Comparison of ENCODE assay signal across 28 mouse cellular contexts in genomic region chr2:5529992-5530391, GRCm38 (mm10).
DNase-seq lines count a peak whose midpoint lies in the region; ATAC-seq and TF ChIP-seq lines count a peak whose summit lies in the region.
"Had no signal": no experiment of that assay in that cellular context is flagged by ENCODE, and none has a peak within 500 bp of the region (broad histone marks: within the 10 kb centered on the region; RNA-seq: fewer than 3 reads in every experiment).

No protein-coding gene starts in this region.

- no peak overlapping the region for H3K9ac ChIP-seq in hindbrain, postnatal 0 days (replicated peaks; ENCODE audit: low read length)
- no peak overlapping the region for H3K9ac ChIP-seq in hindbrain, embryonic 11.5 days (ENCODE audit: low read depth, low read length)
- H3K9ac ChIP-seq: hindbrain, embryonic 13.5 days; liver, embryonic 13.5 days; midbrain, embryonic 15.5 days had no signal

- 55% methylated on average over 2 of the region's 2 CpGs for WGBS in hindbrain, postnatal 0 days
- WGBS in hindbrain, embryonic 11.5 days = 80% methylated on average over 2 of the region's 2 CpGs

- ATAC-seq in hindbrain, postnatal 0 days = no peak
- ATAC-seq in hindbrain, embryonic 11.5 days (ENCODE audit: low FRiP score) = no peak
- ATAC-seq: lung, postnatal 0 days; midbrain, embryonic 15.5 days had no signal

- H3K4me2 ChIP-seq in hindbrain, postnatal 0 days (ENCODE audit: low read depth, low read length) = no peak overlapping the region
- no peak overlapping the region for H3K4me2 ChIP-seq in hindbrain, embryonic 11.5 days (replicated peaks; ENCODE audit: low read depth, low read length)
- H3K4me2 ChIP-seq: heart, embryonic 11.5 days; hindbrain, embryonic 13.5 days; liver, embryonic 13.5 days; midbrain, embryonic 15.5 days had no signal

- TF ChIP-seq CTCF in hindbrain, postnatal 0 days (IDR thresholded peaks at IDR 0.05; ENCODE audit: low read depth) = no peak

- H3K27me3 ChIP-seq in hindbrain, postnatal 0 days (ENCODE audit: insufficient read depth, low read length) = no peaks in the 10 kb centered on the region
- H3K27me3 ChIP-seq in hindbrain, embryonic 11.5 days (ENCODE audit: control insufficient read depth, insufficient read depth, low read length) = no peaks in the 10 kb centered on the region
- H3K27me3 ChIP-seq: CH12.LX; hindbrain, embryonic 13.5 days; liver, embryonic 13.5 days; midbrain, embryonic 15.5 days had no signal

- no peak overlapping the region for H3K4me3 ChIP-seq in hindbrain, postnatal 0 days (ENCODE audit: low read length)
- H3K4me3 ChIP-seq in hindbrain, embryonic 11.5 days (ENCODE audit: low read depth, low read length) = no peak overlapping the region
- H3K4me3 ChIP-seq: gastrocnemius, adult 2 months; hindbrain, embryonic 13.5 days; left cerebral cortex, adult 2 months; liver, embryonic 13.5 days; midbrain, embryonic 15.5 days had no signal

- no peaks in the 10 kb centered on the region for H3K36me3 ChIP-seq in hindbrain, postnatal 0 days (ENCODE audit: insufficient read depth, low read length)
- no peaks in the 10 kb centered on the region for H3K36me3 ChIP-seq in hindbrain, embryonic 11.5 days (ENCODE audit: control insufficient read depth, insufficient read depth, low read length)
- H3K36me3 ChIP-seq: hindbrain, embryonic 13.5 days; liver, embryonic 13.5 days; midbrain, embryonic 15.5 days had no signal

- H3K4me1 ChIP-seq in hindbrain, postnatal 0 days (ENCODE audit: insufficient read depth, low read length) = no peaks in the 10 kb centered on the region
- no peaks in the 10 kb centered on the region for H3K4me1 ChIP-seq in hindbrain, embryonic 11.5 days (replicated peaks; ENCODE audit: control insufficient read depth, insufficient read depth, low read length)
- H3K4me1 ChIP-seq: hindbrain, embryonic 13.5 days; liver, embryonic 13.5 days; midbrain, embryonic 15.5 days had no signal

- DNase-seq in cerebellum, postnatal 10 days = peak; percentile 81 to 85
- DNase-seq in cerebellum, adult 11 months = no peak
- DNase-seq in hindbrain, postnatal 0 days (ENCODE audit: low spot score) = peak; percentile 66
- no peak for DNase-seq in hindbrain, embryonic 11.5 days (ENCODE audit: low spot score)
- DNase-seq in right cerebral cortex, postnatal 4 days = peak; percentile 9
- DNase-seq in right cerebral cortex, postnatal 14 days = no peak
- no peak for DNase-seq in thymus, postnatal 10 days (ENCODE audit: low spot score in 2 of 2)
- no peak for DNase-seq in lung, postnatal 25 days (ENCODE audit: low spot score)
- DNase-seq: adrenal gland, adult 8-10 months; gastrocnemius, adult 2 months; gastrocnemius, postnatal 36 days; heart, adult 18-20 months; heart, postnatal 36 days; kidney, adult 11 months; kidney, postnatal 14 days; liver, embryonic 13.5 days; lung, adult 18-20 months; right cerebral cortex, postnatal 25 days; spleen, adult 18-20 months; thymus, adult 18-20 months; thymus, postnatal 36 days had no signal

- H3K9me3 ChIP-seq in hindbrain, postnatal 0 days (ENCODE audit: low read length) = no peaks in the 10 kb centered on the region
- no peaks in the 10 kb centered on the region for H3K9me3 ChIP-seq in hindbrain, embryonic 11.5 days (ENCODE audit: control insufficient read depth, low read length)
- H3K9me3 ChIP-seq: hindbrain, embryonic 13.5 days; liver, embryonic 13.5 days; midbrain, embryonic 15.5 days had no signal

- H3K27ac ChIP-seq in hindbrain, postnatal 0 days = no peak overlapping the region
- no peak overlapping the region for H3K27ac ChIP-seq in hindbrain, embryonic 11.5 days (ENCODE audit: low read depth, low read length)
- H3K27ac ChIP-seq: gastrocnemius, adult 2 months; hindbrain, embryonic 13.5 days; left cerebral cortex, adult 2 months; liver, embryonic 13.5 days; macrophage; midbrain, embryonic 15.5 days had no signal

Comparison
In these comparisons a context has a peak if more than half of its experiments do, and no peak if none do; other contexts are left out.
1. DNase-seq: peak in cerebellum, postnatal 10 days (2 of 2), hindbrain, postnatal 0 days (single experiment) and right cerebral cortex, postnatal 4 days (single experiment); none in cerebellum, adult 11 months (single experiment), hindbrain, embryonic 11.5 days (single experiment), right cerebral cortex, postnatal 14 days (single experiment), thymus, postnatal 10 days (0 of 2) and lung, postnatal 25 days (single experiment).